Mouse (Mus musculus): ENCODE results near the gene Gm7792. TPM values are rescaled to one million over a fixed set of nuclear protein-coding genes. Genes with fewer than 3 reads are reported as not detected.
"Not testable (repeated sequence)": the region's sequence is repeated elsewhere in the genome, so short reads cannot be mapped to it uniquely, and the experiment has no call there.

Gm7792 gene
- not detected for total RNA-seq (2021)
- long read RNA-seq = 0 reads

- DNase-seq (ENCODE audit: low spot score in 2 of 2) = not testable (repeated sequence)
Observed at GRCm38 (mm10) chr5:93843476-93843875, at the start of gene Gm7792. Gene Gm7792, plus strand, starts transcription at chr5:93843776.

Other genes with a start within 250 kb of the Gm7792 start
- not detected for gene C87414, start 172.2 kb upstream of the Gm7792 start, total RNA-seq (2021)
- not detected for gene Gm16429, start 85.3 kb downstream of the Gm7792 start, total RNA-seq (2021)
- gene BC061212, start 226.8 kb downstream of the Gm7792 start, total RNA-seq (2021) = not detected
- not detected for gene Gm6351, start 232.6 kb downstream of the Gm7792 start, total RNA-seq (2021)